Mouse (Mus musculus) ES-E14 (cell line): ENCODE measurements around the gene Gm20479. TPM values are rescaled to one million over a fixed set of nuclear protein-coding genes. Genes with fewer than 3 reads are reported as not detected.

Experiments used
- DNase-seq: peaks from one replicate; pipeline ENCODE4 v3.0.0-alpha.2; 2013; ENCODE audit warnings: low read depth, low spot score
- H3K27ac ChIP-seq: 2 replicates; pipeline ENCODE4 v1.5.1; 2012; ENCODE audit warnings: low read depth, mild to moderate bottlenecking, low read length, moderate library complexity, mixed read lengths; ENCODE audit not compliant: poor library complexity, insufficient read depth, severe bottlenecking
- H3K36me3 ChIP-seq: 2 replicates; pipeline ENCODE4 v1.6.1; 2012; ENCODE audit warnings: mild to moderate bottlenecking, low read length, moderate library complexity, mixed read lengths; ENCODE audit not compliant: control insufficient read depth, poor library complexity, insufficient read depth, severe bottlenecking
- H3K4me1 ChIP-seq, 2 experiments: fragments of 150-350 bp in 1 of 2; sonication (generic) in 1 of 2; 2 replicates each; pipeline ENCODE4 v1.6.1; 2012; ENCODE audit warnings: low read length in 2 of 2, mild to moderate bottlenecking in 1 of 2, mixed read lengths in 1 of 2; ENCODE audit not compliant: control insufficient read depth in 2 of 2, insufficient read depth in 2 of 2, poor library complexity in 1 of 2
- H3K4me3 ChIP-seq, 2 experiments: fragments of 150-350 bp in 1 of 2; sonication (generic) in 1 of 2; 2 replicates each; pipeline ENCODE4 v1.5.1; 2012; ENCODE audit warnings: low read length in 2 of 2, low read depth in 1 of 2, mild to moderate bottlenecking in 1 of 2, mixed read lengths in 1 of 2; ENCODE audit not compliant: insufficient read depth in 1 of 2, poor library complexity in 1 of 2, severe bottlenecking in 1 of 2
- H3K9ac ChIP-seq: 2 replicates; pipeline ENCODE4 v1.6.1; 2012; ENCODE audit warnings: low read depth, mild to moderate bottlenecking, low read length, mixed read lengths; ENCODE audit not compliant: poor library complexity, insufficient read depth, severe bottlenecking
- H3K9me3 ChIP-seq: fragments of 150-350 bp; sonication (generic); 2 replicates; pipeline ENCODE4 v1.6.1; 2012; ENCODE audit warnings: low read depth, mild to moderate bottlenecking, low read length; ENCODE audit not compliant: control insufficient read depth, insufficient read depth
- CHD2 ChIP-seq: IDR thresholded peaks from 2 replicates; pipeline ENCODE4 v1.6.1; 2014; ENCODE audit warnings: mild to moderate bottlenecking, low read depth, low read length, inconsistent platforms
- HCFC1 ChIP-seq: IDR thresholded peaks from 2 replicates; pipeline ENCODE4 v1.6.1; 2012; ENCODE audit warnings: low read length, inconsistent platforms, borderline replicate concordance; ENCODE audit not compliant: insufficient read depth
- MAFK ChIP-seq: IDR thresholded peaks from 2 replicates; pipeline ENCODE4 v1.6.1; 2014; ENCODE audit warnings: mild to moderate bottlenecking, low read depth, low read length, inconsistent platforms; ENCODE audit not compliant: insufficient read depth
- ZC3H11A ChIP-seq: IDR thresholded peaks from 2 replicates; pipeline ENCODE4 v1.6.1; 2012; ENCODE audit warnings: low read depth, mild to moderate bottlenecking, inconsistent platforms, low read length, borderline replicate concordance
- ZNF384 ChIP-seq: IDR thresholded peaks from 2 replicates; pipeline ENCODE4 v1.6.1; 2012; ENCODE audit warnings: low read depth, low read length, inconsistent platforms
- in situ Hi-C, 2 experiments: fragments of 600-800 bp; cut with MboI; formaldehyde crosslinking; loops; one replicate each; pipeline ENCODE4 v1.15.1; 2025; ENCODE audit warnings: low sequenced_read_pairs in 2 of 2, inconsistent platforms in 1 of 2; ENCODE audit not compliant: unreplicated experiment in 2 of 2
- total RNA-seq: library from RNA; depleted of rRNA; stranded (reverse); fragments of 300-350 nt; gene quantifications from 2 replicates; pipeline ENCODE4 v1.2.3, GENCODE M21; 2012

Gene Gm20479
- total RNA-seq, 1 experiment, result 1.5 TPM

- Histone ChIP-seq H3K9ac (peak overlapping the region; percentile 87; the same call in 1 of the 2 replicates), H3K36me3 (no peaks in the 10 kb centered on the region), H3K9me3 (no peaks in the 10 kb centered on the region), H3K4me3 (peak overlapping the region; percentile 54 to 76), H3K27ac (peak overlapping the region; percentile 5; the same call in 1 of the 2 replicates), H3K4me1 (peaks cover 5 to 10% of the 10 kb centered on the region in 2 experiments)
- in situ Hi-C loops, result no loop called here
- TF ChIP-seq CHD2 (no peak), ZC3H11A (no peak), HCFC1 (no peak), ZNF384 (no peak), MAFK (no peak)
- no peak for DNase-seq
Observed at GRCm38 (mm10) chr7:27334405-27334911, 22.8 kb downstream of the Gm20479 start.

GRCm38 (mm10) chr7:27333316-27333941 is 23.8 kb downstream of the Gm20479 start:
- peak overlapping the region; percentile 69 to 76 for H3K4me3 ChIP-seq
- peaks cover 9 to 14% of the 10 kb centered on the region in 2 experiments for H3K4me1 ChIP-seq
- H3K9ac ChIP-seq, result peak overlapping the region; percentile 87
- TF ChIP-seq MAFK, result no peak
- TF ChIP-seq ZNF384, result no peak
- no peak for TF ChIP-seq ZC3H11A
- no peak for TF ChIP-seq CHD2
- no peak for DNase-seq
- H3K27ac ChIP-seq, result peak overlapping the region; percentile 91
- in situ Hi-C loops, result no loop called here
- H3K9me3 ChIP-seq, result no peaks in the 10 kb centered on the region
- no peaks in the 10 kb centered on the region for H3K36me3 ChIP-seq

- H3K4me3 ChIP-seq, result peak overlapping the region; percentile 69 to 76
- DNase-seq, result no peak
- peaks cover 6% of the 10 kb centered on the region; the same call in 1 of the 2 replicates for H3K36me3 ChIP-seq
- peak overlapping the region; percentile 87 for H3K9ac ChIP-seq
- TF ChIP-seq MAFK (no peak), ZNF384 (no peak), ZC3H11A (no peak), HCFC1 (0 out of 2 replicates have a peak, but pooled peaks have one; percentile 25), CHD2 (no peak)
- H3K4me1 ChIP-seq, result peaks cover 9 to 18% of the 10 kb centered on the region in 2 experiments
- in situ Hi-C loops, result no loop called here
- no peaks in the 10 kb centered on the region for H3K9me3 ChIP-seq
- peak overlapping the region; percentile 91 for H3K27ac ChIP-seq
Observed at GRCm38 (mm10) chr7:27332353-27333199, 24.6 kb downstream of the Gm20479 start.

GRCm38 (mm10) chr7:27331854-27332253 is 25.4 kb downstream of the Gm20479 start:
- in situ Hi-C loops, result no loop called here
- Histone ChIP-seq H3K9ac (peak overlapping the region; percentile 87), H3K4me3 (peak overlapping the region; percentile 69 to 76), H3K9me3 (no peaks in the 10 kb centered on the region), H3K27ac (peak overlapping the region; percentile 91), H3K36me3 (peaks cover 8% of the 10 kb centered on the region; the same call in 1 of the 2 replicates), H3K4me1 (peaks cover 11 to 24% of the 10 kb centered on the region in 2 experiments; a peak in 3 of 4 replicates)
- TF ChIP-seq ZNF384, result peak; percentile 91
- TF ChIP-seq MAFK, result no peak
- DNase-seq, result no peak
